Mouse (Mus musculus): ENCODE results near the gene Gm6657. TPM values are rescaled to one million over a fixed set of nuclear protein-coding genes. Genes with fewer than 3 reads are reported as not detected.

The Gm6657 gene
- total RNA-seq, 4 experiments from 2014 or later = not detected

Other genes with a start within 250 kb of the Gm6657 start
- gene Gphn, start 32.1 kb downstream of the Gm6657 start, total RNA-seq (2022) = 10 to 100 TPM; 60.9 to 66.9 (median 63.5) TPM